Mouse (Mus musculus) naive thymus-derived CD4-positive, alpha-beta T cell, adult 2 months (primary cell): Measurements from ENCODE around the gene Dusp2.
A peak's percentile ranks its signal among the peaks of the same experiment; 100 is the strongest.

Experiments
- DNase-seq: peaks from one replicate; pipeline ENCODE4 v3.0.0-alpha.2; 2011; ENCODE audit warnings: low read depth

The Dusp2 gene

GRCm38 (mm10) chr2:127367126-127367820, 31.3 kb downstream of the Dusp2 start:
- no peak for DNase-seq

GRCm38 (mm10) chr2:127369703-127370376, 33.9 kb downstream of the Dusp2 start:
- no peak for DNase-seq

- no peak for DNase-seq
These were observed 34.9 kb downstream of the Dusp2 start for GRCm38 (mm10) chr2:127370561-127371483.

- DNase-seq = no peak
These were observed 35.5 kb downstream of the Dusp2 start for GRCm38 (mm10) chr2:127371484-127371861.

- no peak for DNase-seq
These were observed 36.1 kb downstream of the Dusp2 start for GRCm38 (mm10) chr2:127372082-127372481.

- DNase-seq = no peak
These were observed 38.2 kb downstream of the Dusp2 start for GRCm38 (mm10) chr2:127374131-127374530.

- no peak for DNase-seq
These were observed 39.1 kb downstream of the Dusp2 start for GRCm38 (mm10) chr2:127375087-127375486.

- DNase-seq = peak; percentile 31
These were observed 39.9 kb downstream of the Dusp2 start for GRCm38 (mm10) chr2:127375759-127376341.

- no peak for DNase-seq
These were observed 40.6 kb downstream of the Dusp2 start for GRCm38 (mm10) chr2:127376423-127377051.

GRCm38 (mm10) chr2:127377942-127378610, 42.1 kb downstream of the Dusp2 start:
- DNase-seq = no peak

- DNase-seq = no peak
These were observed 42.6 kb downstream of the Dusp2 start for GRCm38 (mm10) chr2:127378611-127378990.

- DNase-seq = no peak
These were observed 43.3 kb downstream of the Dusp2 start for GRCm38 (mm10) chr2:127379250-127379649.

- DNase-seq = no peak
These were observed 47.9 kb downstream of the Dusp2 start for GRCm38 (mm10) chr2:127383881-127384280.

- DNase-seq = no peak
These were observed 51.6 kb downstream of the Dusp2 start for GRCm38 (mm10) chr2:127387521-127387920.
